Mouse (Mus musculus) left cerebral cortex, postnatal 4 days (tissue): ENCODE results near the gene Anxa9. TPM values are rescaled to one million over a fixed set of nuclear protein-coding genes. Genes with fewer than 3 reads are reported as not detected.

ENCODE experiments used
- DNase-seq: peaks from one replicate; pipeline ENCODE4 v3.0.0-alpha.2; 2022
- intact Hi-C: fragments of 180-260 bp; cut with DNase I; formaldehyde crosslinking; loops from one replicate; pipeline ENCODE4 v1.15.1; 2025
- total RNA-seq, 2 experiments: library from RNA; stranded (reverse); gene quantifications; 2 replicates each; pipeline ENCODE4 v1.2.3; 2021

The Anxa9 gene
- total RNA-seq, 2 experiments from 2014 or later = 1.0 to 1.2 TPM

DNA sequence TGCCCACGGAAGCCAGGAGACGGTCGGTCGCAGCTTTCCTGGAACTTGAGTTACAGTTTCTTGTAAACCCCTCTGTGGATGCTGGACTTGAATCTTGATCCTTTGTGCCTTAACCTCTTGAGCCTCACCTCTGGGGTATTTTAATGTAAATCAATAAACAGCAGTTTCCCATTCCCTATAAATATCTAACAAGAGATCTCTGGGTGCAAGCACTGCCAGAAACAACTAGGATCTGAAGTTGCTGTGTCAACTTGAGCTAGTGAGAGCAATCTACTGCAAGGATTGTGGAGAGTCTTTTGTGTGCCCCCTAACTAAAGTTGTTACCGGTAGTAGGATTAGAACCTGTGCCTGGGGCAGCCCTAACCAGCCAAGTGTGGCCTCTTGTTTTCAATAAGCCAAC lies 21.6 kb downstream of the Anxa9 start:
- no peak for DNase-seq
- intact Hi-C loops = no loop called here

DNA sequence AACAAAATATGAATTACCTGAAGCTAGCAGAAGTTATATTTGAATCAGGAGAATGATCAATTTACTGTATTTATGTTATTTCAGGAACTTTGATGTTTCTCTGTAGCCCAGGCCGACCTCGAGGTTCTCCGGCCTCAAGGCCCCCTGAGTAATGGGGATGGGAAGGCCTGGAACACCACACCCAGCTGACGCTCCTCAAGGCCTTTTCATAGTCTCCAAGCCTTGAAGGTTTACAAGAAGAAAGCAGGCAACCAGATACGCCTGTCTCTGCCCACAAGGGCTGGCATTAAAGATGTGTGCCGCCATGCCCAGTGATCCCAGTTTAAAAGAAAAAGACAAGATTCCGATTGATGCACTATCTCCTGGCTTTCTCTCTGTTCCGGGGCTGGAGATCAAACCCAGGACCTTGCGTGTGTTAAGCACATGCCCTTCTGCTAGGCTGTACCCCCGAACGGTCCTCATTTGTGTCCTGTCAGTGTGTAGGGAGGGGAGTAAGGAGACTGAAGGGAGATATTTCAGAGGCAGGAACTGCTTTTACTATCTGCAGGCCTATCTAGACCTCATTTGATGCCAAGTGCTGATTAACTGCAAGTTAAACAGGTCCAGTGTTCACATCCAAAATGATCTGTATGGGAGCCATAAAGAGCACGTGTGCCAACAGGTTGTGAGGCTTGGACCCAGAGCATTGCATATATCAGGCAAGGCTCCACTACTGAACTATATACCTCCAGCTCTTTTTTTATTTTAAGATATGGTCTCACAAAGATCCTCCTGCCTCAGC lies 22.3 kb downstream of the Anxa9 start:
- intact Hi-C loops = loop anchor here (5.0 kb wide), 1 partner anchor 57 kb away; the partner anchor contains the start of gene Cdc42se1
- no peak for DNase-seq

DNA sequence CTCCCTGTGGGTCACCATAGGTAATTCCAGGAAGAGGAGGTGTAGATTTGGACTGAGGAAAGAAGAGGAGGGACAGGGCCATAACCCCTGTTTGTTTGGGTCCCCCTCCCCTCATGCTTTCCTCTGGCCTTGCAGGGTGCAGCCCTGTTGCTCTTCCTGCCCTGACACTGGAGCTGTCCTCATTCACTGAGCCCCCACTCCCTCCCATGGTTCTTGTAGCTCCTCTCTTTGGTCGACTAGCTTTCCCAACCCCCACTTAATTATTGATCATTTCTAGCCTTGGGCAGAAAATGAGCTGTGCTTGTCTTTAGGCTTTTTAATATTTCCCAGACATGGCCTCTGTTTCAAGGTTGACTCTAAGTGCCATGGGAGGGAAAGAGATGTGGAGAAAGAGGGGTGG lies 22.9 kb downstream of the Anxa9 start:
- intact Hi-C loops = loop anchor here (5.0 kb wide), 1 partner anchor 57 kb away; the partner anchor contains the start of gene Cdc42se1
- DNase-seq = no peak

DNA sequence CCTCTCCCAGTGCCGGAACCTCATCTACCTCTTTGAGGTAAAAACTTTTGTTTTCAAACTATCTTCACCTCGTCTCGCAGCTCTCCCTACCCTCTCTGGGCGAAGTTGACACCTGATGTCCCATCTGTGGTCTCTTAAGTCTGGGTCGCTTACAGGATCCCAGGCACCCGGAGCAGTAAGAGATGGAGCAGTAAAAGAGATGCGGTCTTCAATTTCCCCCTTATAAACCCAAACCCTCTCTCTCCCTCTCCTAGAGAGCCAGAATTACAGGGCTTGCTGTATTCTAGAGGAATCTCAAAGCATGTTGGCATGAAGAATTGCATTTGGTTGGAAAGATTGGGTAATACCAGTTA lies 23.4 kb downstream of the Anxa9 start:
- no peak for DNase-seq
- intact Hi-C loops = loop anchor here (5.0 kb wide), 1 partner anchor 56 kb away; the partner anchor contains the start of gene Cdc42se1

DNA sequence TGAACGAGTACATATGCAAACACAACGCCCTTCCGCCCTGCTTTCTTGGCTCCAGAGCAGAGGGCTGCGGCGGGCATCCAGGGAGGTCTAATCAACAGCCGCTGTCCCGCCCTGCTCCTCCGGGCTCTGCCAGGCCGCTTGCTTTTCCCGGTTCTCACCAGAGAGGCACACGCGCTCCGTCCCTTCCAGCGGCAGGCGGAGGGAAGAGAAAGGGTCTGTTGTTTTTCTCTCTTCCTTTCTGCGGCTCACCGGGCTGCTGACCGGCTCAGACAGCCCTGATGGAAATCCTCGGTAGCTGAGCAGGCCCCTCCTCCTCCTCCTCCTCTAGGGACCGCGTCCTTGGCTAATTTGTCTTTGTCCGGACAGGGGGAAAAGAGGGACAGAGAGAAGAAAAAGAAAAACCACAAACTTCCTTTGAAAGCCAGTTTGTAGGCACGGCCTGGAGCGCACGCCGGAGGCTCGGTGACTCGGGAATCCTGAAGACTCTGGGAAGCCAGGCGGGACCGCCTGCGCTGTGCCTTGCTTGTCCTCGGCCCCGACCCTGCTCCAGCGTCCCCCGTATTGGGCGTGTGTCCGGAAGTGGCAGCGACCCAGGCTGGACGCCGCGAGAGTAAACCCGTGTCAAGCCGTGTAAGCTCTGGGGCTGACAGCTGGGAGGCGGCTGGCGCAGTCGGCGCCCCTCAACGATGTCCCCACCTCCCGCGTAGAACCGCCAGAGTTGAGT lies 23.9 kb downstream of the Anxa9 start:
- intact Hi-C loops = loop anchor here (5.0 kb wide), 1 partner anchor 56 kb away; the partner anchor contains the start of gene Cdc42se1
- DNase-seq = peak; percentile 88

DNA sequence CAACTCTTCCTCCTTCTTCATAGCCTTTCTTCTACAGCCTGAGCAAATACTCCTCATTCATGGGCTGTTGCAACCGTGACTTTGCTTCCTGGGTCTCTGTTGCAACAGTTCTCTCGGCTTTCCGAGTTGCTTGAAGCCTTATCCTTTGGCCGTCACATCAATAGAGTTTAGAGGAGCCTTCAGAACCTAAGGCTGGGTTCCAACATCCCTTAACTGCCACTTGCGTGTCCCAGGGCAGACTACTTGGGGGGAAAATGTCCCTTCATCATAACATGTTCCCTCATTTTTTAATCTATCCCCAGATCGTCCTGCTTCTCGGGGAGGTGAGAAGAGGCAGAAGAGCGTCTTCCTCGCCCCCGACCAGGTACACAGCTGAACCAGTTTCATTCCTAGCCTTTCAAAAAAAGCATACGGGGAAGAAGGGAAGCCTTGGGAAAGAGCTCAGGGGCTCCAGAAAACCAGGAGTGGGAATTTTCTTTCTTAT lies 24.6 kb downstream of the Anxa9 start:
- intact Hi-C loops = loop anchor here (5.0 kb wide), 1 partner anchor 55 kb away; the partner anchor contains the start of gene Cdc42se1

DNA sequence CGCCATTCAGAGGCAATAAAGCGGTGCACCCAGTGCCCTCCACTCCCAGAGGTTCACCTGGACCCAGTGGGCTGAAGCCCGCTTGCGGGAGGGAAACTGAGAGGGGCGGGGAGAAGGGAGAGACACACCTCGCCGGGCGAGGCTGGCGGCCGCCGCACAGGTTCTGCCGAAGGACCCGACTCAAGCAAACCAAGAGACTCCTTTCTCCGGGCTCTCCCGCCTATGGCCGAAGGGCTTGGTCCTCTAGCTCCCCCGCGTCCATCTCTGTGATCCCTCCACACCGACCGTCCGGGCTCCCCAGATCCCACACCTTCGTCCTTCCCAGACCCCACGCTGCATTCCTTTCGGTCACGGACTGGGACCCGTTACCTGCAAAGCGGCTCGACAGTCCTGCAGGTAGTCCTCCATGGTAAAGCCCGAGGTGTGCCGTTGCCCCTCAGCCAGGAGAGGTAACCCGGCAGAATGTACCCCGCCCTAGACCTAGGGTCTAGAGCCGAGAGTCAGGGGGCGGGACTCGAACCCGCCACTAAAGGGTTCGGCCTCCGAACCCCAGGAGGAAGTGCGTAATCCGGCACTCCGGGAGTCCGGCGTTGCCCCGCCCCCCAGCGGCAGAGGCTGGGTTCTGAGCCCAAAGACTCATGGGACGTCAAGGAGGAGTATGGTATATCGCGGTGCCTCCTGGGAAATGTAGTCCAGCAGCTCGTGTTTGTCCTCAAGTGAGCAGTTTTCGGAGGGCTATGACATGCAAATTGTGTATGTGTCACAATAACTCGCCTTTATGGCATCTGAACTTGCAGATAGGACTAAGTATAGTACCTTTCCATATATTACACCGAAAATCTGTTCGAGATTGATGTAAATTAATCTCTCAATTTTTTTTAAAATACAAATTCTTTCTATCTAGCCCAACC lies 25.5 kb downstream of the Anxa9 start, which contains the start of the genes Mindy1 and Prune1:
Mindy1 (plus strand) TSS at position 130 of the 911 bp plus-strand sequence.
Prune1 (minus strand) TSS at position 861 of the 911 bp plus-strand sequence.
- intact Hi-C loops = loop anchor here (5.0 kb wide), 1 partner anchor 54 kb away; the partner anchor contains the start of gene Cdc42se1
- peak; percentile 99 for DNase-seq

More for the DNA sequence above, 24.6 kb downstream of the Anxa9 start:
- DNase-seq = no peak

DNA sequence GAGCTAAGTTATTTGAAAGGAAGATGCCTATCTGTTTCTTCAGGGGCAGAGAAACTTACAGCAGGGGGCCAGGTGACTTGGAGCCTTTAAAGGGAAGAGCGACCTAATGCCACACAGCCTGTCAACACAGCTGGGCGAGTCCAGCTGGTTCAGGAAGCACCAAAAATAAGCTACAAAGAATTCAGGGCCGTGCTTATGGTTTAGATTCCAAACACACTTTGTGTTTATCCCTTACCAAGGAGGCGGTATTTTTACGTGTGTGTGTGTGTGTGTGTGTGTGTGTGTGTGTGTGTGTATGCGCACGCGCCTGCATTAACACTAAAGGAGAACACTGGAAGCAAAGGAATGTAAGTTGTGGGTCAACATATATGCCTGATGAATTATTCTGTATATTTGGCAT lies 26.2 kb downstream of the Anxa9 start:
- DNase-seq = no peak
- intact Hi-C loops = loop anchor here (5.0 kb wide), 1 partner anchor 53 kb away; the partner anchor contains the start of gene Cdc42se1

DNA sequence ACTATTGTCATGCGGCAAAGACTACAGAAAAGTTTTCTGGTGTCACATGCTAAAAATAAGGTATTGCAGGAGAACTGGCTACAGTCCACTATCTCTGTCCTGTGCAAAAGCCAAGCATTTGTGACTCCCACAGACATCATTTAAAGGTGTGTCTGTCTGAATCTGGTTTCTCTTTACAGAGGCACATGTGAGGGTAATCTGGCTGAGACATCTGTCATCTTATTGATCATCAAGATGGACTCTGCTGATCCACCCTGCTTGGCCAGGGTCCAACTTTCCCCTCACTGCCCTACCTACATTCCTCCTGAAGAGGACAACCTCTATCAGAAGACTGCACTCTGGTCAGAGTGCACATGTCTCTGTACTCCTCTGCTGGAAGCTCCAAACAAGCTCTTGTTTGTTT lies 29.8 kb downstream of the Anxa9 start:
- intact Hi-C loops = no loop called here
- no peak for DNase-seq

DNA sequence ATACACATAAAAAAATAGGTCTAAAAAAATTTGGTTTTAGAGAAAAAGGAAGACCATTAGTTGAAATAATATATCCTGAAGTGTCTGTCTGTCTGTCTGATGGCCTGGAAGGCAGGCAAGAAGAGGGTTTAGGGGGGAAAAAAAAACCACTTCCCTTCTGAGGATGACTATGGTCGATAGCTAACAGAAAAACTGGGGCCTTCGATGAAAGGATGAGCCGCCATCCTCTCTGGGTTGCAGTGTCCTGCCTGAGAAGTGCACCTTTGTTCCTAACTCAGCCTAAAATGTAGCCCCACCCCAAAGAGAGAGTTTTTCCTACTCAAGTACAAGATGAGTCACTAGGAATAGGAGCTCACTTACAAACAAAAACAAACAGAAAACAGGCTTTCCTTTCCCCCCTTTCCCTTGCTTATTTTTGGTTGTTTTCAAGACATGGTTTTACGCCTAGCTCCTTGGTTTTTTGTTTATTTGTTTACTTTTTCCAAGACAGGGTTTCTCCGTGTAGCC lies 30.5 kb downstream of the Anxa9 start:
- intact Hi-C loops = no loop called here
- DNase-seq = no peak

DNA sequence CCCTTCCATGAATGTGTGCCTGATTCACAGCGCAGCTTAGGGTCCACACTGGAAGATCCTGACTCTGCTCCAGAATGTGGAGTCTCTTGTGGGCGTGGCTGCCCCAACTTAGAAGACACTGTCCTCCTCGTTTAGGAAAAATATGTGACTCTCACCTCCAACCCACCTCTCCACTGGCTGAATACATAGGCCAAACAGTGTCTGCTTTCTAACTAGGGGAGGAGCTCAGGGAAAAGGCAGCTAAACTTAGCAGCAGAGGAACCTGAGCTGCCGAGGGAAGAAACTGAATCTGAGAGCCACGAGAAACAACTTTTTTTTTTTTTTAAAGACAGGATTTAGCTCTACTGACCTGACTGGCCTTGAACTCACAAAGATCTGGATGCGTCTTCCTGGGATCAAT lies 31.8 kb downstream of the Anxa9 start:
- no peak for DNase-seq
- intact Hi-C loops = no loop called here

DNA sequence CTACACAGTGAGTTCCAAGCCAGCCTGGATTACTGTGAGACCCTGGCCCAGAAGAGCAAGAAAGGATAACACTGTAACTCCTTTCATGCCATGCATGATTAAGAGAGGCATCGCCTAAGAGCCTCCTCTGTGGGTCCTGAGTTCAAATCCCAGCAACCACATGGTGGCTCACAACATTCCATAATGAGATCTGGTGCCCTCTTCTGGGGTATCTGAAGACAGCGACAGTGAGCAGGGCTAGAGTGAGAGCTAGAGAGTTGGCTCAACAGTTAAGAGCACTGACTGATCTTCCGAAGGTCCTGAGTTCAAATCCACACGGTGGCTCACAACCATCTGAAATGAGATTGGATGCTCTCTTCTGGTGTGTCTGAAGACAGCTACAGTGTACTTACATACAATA lies 32.5 kb downstream of the Anxa9 start:
- DNase-seq = no peak
- intact Hi-C loops = no loop called here

DNA sequence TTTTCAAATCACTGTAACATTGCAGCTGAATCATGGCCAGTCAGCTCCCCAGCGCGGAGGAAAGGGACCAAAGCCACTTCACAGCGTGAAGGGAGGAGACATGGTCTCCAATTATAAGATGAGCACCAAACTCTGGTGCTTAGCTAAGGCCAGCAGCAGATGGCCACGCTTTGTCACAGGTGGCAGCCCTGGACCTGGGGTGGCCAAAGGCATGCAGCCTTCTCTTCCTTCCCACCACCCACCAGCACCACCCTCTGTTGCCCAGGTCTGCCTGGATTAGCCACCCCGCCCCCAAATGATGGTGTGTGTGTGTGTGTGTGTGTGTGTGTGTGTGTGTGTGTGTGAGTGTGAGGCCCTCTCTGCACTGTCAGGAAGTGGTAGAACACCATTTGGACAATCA lies 33.5 kb downstream of the Anxa9 start:
- DNase-seq = peak; percentile 52
- intact Hi-C loops = no loop called here

DNA sequence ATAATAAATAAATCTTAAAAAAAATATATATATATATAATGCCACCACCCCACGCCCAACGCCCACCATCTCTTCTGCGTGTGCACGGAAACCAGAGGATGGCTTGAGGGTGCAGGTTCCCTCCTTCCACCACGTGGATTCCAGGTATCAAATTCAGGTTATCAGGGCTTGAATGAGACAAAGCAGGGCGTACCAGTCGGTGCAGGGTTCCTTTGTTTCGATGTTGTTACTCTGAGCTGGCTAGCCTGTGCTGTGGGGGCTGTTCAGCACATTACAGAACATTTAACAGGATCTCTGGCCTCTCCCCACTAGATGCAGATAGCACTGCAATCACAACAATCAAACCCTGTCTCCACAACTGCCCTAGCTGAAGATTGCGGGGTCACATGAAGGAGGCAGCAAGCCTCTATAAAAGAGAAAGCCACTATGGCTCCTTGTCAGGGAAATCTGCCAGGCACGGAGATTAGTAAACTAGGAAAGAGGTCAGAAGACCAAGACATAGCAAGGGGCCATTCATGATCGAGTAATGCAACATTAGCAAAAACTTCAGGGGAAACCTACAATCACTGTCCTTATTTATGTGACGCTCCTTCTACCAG lies 36.1 kb downstream of the Anxa9 start:
- DNase-seq = no peak
- intact Hi-C loops = no loop called here

DNA sequence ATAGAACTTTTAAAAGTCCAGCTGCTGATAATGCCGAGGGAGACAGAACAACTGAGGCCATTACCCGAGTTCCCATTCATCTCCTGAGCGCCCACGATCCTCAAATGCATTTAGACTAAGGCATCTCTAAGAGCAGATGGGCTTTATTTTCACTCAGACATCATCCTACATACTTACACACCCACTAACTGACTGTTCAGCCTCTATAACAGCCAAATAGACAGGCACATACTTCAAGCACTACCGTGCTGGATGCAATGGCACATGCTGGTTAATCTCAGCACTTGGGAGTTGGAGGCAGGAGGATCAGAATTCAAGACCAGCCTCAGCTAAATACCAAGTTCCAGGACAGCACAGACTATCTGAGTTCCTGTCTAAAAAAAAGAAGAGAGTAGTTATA lies 37.2 kb downstream of the Anxa9 start:
- DNase-seq = no peak
- intact Hi-C loops = loop anchor here (10.0 kb wide), 1 partner anchor 125 kb away; the partner anchor contains the start of gene Tnfaip8l2

DNA sequence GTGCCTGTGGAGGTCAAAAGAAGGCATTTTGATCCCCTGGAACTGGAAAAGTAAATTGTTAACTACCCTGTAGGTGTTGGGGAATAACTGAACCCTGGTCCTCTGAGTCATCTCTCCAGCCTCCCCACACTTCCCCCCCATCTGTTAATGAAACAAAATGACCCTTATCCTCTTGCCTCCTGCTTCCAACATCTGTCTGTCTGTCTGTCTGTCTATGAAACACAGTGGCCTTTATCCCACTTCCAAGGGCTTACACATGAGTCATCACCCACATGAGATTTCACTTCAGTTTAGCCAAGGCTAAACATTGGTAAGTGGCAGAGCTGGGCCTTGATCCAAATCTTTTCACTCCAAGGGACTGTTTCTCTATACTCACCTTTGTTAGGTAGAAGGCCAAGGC lies 39.1 kb downstream of the Anxa9 start:
- DNase-seq = no peak
- intact Hi-C loops = loop anchor here (10.0 kb wide), 1 partner anchor 123 kb away; the partner anchor contains the start of gene Tnfaip8l2

DNA sequence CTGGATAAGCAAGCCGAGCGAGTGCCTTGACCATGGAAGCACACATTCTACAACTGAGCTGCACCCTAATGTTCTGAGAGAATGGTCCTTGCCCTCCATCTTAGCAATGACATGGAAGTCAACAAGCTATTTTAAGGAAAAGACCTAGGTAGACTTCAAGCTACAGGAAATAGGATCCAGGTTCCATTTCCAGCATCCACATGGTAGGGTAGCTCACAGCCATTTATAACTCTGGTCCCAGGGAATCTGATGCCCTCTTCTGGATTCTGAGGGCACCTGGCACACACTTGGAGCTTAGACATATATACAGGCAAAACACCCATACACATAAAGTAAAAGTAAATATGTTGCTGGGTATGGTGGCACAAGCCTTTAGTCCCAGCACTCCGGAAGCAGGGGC lies 40.9 kb downstream of the Anxa9 start:
- no peak for DNase-seq
- intact Hi-C loops = loop anchor here (10.0 kb wide), 1 partner anchor 121 kb away; the partner anchor contains the start of gene Tnfaip8l2

DNA sequence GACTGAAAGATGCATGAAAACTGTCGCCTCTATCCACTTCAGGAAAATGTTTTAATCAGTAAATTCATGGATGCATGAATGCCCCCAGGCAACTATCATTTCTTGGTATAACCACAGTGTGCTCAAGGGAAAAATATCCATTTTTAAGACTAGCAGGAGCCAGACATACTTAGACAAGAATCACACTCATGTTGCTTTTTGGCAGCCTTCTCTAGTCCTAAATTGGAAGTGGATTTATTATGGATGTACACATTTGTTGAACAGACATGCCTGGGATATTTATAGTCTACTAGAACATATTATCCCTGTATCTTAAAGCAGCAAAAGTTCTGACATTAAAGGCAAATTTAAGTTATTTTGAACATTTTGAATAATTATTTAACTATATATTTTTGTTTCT lies 42.3 kb downstream of the Anxa9 start:
- intact Hi-C loops = loop anchor here (10.0 kb wide), 1 partner anchor 120 kb away; the partner anchor contains the start of gene Tnfaip8l2
- DNase-seq = no peak

DNA sequence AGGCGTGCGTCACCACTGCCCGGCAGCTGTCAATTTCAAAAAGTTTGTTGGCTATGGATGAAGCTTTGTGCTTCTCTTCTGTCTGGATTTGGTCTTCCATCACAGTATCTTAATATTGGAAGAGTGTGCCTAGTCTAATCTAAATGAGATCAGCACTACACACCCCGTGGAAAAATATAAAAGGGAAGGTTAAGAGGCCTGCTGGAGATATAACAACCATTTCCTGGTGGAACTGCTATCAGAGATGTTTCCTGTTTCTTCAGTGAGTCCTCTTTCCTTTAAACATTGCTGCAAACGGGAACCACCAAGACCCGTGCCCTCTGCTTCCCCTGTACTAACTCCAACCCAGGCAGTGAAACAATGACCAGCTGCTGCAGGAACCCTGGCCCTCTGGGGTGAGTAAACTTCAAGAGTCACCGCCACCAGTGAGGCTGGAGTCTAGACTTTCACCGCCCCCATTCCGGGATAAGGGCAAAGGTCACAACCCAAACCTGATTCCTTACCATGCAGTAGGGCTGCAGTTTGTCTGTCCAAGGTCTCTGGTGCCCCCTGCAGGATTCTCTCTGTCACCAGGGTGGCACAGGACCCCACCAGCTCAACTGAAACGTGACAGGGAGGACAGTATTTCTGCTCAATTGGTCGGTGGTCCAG lies 43.8 kb downstream of the Anxa9 start:
- intact Hi-C loops = loop anchor here (10.0 kb wide), 1 partner anchor 118 kb away; the partner anchor contains the start of gene Tnfaip8l2
- peak; percentile 69 for DNase-seq
